Mouse (Mus musculus) activated CD4-positive, CD25-positive, alpha-beta regulatory T cell, adult 4 months (primary cell): ENCODE results near the gene Slc38a8. TPM values are rescaled to one million over a fixed set of nuclear protein-coding genes. Genes with fewer than 3 reads are reported as not detected.

ENCODE experiments used
- ATAC-seq: one replicate; pipeline ENCODE4 v1.8.0; 2017
- polyA plus RNA-seq, 2 experiments: library from polyadenylated mRNA; unstranded; fragments of 100-300 nt; shearing (Covaris generic); gene quantifications; one replicate each; pipeline ENCODE4 v1.2.1; 2017

Slc38a8 gene
- polyA plus RNA-seq = not detected

- ATAC-seq = no peak
These were observed at the start of gene Slc38a8 for GRCm38 (mm10) chr8:119501598-119501997. Gene Slc38a8, minus strand, starts transcription at chr8:119501698.

- no peak for ATAC-seq
These were observed 47.1 kb upstream of the Slc38a8 start for GRCm38 (mm10) chr8:119548560-119549113.

GRCm38 (mm10) chr8:119547019-119547691 is 45.7 kb upstream of the Slc38a8 start:
- ATAC-seq = peak; percentile 45

- peak; percentile 34 for ATAC-seq
These were observed 44.3 kb upstream of the Slc38a8 start for GRCm38 (mm10) chr8:119545791-119546190.

GRCm38 (mm10) chr8:119545180-119545579 is 43.7 kb upstream of the Slc38a8 start:
- peak; percentile 29 for ATAC-seq

- ATAC-seq = no peak
These were observed 43.1 kb upstream of the Slc38a8 start for GRCm38 (mm10) chr8:119544606-119545005.

GRCm38 (mm10) chr8:119531973-119532372 is 30.5 kb upstream of the Slc38a8 start:
- ATAC-seq = no peak

- ATAC-seq = no peak
These were observed 29.9 kb upstream of the Slc38a8 start for GRCm38 (mm10) chr8:119531397-119531796.

GRCm38 (mm10) chr8:119530937-119531336 is 29.4 kb upstream of the Slc38a8 start:
- no peak for ATAC-seq

GRCm38 (mm10) chr8:119528762-119529161 is 27.3 kb upstream of the Slc38a8 start:
- no peak for ATAC-seq

- no peak for ATAC-seq
These were observed 18.6 kb upstream of the Slc38a8 start for GRCm38 (mm10) chr8:119520102-119520501.

GRCm38 (mm10) chr8:119516674-119517073 is 15.2 kb upstream of the Slc38a8 start:
- ATAC-seq = no peak

GRCm38 (mm10) chr8:119515767-119516166 is 14.3 kb upstream of the Slc38a8 start:
- ATAC-seq = no peak

- no peak for ATAC-seq
These were observed 13.4 kb upstream of the Slc38a8 start for GRCm38 (mm10) chr8:119514940-119515339.

GRCm38 (mm10) chr8:119513405-119513804 is 11.9 kb upstream of the Slc38a8 start:
- no peak for ATAC-seq

GRCm38 (mm10) chr8:119511722-119512121 is 10.2 kb upstream of the Slc38a8 start:
- no peak for ATAC-seq

- no peak for ATAC-seq
These were observed 9.0 kb upstream of the Slc38a8 start for GRCm38 (mm10) chr8:119510471-119510870.

- ATAC-seq = no peak
These were observed 4.6 kb upstream of the Slc38a8 start for GRCm38 (mm10) chr8:119506106-119506505.

- no peak for ATAC-seq
These were observed 4.0 kb upstream of the Slc38a8 start for GRCm38 (mm10) chr8:119505488-119505887.

GRCm38 (mm10) chr8:119503191-119503767 is 1.8 kb upstream of the Slc38a8 start:
- ATAC-seq = no peak

- no peak for ATAC-seq
These were observed 613 bp upstream of the Slc38a8 start for GRCm38 (mm10) chr8:119502111-119502510.

GRCm38 (mm10) chr8:119499836-119500235 is 1.7 kb downstream of the Slc38a8 start:
- ATAC-seq = no peak

GRCm38 (mm10) chr8:119496848-119497247 is 4.7 kb downstream of the Slc38a8 start:
- no peak for ATAC-seq

GRCm38 (mm10) chr8:119487093-119487492 is 14.4 kb downstream of the Slc38a8 start:
- no peak for ATAC-seq
